Mouse (Mus musculus) ovary, postnatal 10 days (tissue): Measurements from ENCODE around the gene Hnrnpr.

Experiments
- DNase-seq: peaks from one replicate; pipeline ENCODE4 v3.0.0; 2022; ENCODE audit warnings: low spot score

The Hnrnpr gene

DNA sequence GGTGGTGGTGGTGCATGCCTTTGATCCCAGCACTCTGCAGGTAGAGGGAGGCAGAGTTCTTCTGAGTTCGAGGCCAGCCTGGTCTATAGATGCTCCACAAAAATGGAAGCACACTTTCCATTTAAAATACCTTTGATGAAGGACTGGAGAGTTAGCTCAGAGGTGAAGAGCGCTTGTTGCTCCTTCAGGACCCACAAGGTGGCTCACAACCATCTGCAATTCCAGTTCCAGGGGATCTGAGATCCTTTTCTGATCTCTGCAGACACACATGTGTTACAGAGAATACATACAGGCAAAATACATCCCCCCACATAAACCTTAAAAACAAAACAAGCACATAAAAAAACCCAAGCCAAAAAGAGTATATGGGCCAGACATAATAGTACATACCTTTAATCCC is 2.4 kb upstream of the Hnrnpr start:
- DNase-seq, result no peak

DNA sequence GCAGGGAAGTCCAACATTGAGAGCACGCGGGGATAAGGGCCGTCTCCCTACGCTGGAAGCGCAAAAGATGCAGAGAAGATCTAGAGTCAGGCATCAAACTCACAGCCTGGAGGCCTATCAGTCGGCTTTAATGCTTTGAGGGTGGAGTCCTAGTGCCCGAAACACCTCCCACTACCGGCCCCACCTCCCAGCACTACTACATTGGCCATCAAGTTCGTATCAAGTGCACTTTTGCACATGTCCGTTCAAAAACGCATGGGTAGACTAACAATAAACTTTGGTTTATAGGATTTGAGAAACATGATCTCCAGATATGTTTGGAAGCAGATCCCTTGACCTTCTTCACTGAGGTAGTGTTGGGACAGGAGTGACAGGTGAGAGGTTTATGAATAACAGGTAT is 962 bp upstream of the Hnrnpr start:
- DNase-seq, result peak; percentile 15

DNA sequence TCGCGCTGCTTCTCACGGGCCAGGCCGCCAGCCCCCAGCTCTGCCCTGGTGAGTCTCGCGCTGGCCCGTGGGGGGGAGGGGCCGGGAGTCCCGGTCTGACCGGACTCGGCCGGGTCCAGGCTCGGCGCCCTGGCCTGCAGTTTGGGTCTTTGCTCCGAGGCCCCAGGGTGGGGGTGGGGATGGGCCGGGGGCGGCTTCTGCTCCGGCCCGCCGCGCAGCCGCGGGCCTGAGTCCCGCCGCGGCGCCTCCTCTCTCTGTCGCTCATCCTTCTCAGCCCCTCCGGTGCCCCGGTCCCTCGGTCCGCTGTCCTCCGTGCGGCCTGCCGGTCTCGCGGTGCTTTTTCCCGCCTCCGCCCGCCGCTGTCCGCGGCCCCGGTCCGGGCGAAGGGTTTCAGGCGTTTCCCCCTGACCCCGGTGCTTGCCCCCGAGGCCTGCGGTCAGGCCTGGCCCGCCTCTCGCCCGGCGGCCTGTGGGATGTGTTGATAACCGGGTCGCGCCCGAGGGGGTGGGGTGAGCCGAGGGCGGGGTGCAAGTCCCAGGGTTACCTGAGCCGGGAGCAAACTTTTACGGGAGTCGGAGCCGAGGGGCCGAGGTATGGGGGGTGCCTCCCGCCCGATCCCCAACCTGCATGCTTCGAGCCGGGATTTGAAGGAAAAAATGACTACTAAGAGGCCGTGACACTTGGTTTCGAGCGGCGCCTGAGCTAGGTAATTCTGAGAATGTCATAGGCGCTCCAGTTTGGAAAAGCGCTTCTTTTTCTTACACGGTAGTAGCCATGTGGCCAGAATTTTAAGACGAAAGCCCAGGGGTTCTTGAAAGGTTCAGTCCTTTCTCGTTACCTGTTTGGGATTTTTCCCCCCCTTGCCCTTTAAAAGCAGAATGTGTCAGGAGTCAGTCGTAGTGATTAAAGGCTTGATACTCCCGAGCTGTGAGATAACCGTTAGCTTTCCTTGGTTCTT is 579 bp downstream of the Hnrnpr start:
- DNase-seq, result peak; percentile 18

DNA sequence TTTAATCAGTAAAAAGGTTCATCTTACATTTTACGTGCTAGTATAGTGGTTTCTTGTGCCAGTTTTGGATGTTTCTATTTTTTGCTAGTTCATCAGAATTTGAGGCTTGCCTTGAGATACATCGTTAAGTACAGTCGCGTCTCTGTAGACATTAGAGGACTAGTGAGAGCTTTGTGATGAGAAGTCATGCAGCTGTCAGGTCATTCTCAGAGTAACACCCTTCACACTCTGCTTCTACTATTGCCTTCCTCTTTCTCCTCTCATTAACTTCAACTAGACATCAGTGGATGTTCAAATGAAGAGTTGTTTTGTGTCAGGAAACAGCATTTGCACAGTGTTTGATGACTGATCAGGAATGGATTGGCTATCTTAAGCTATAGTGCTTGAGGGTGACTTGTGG is 1.9 kb downstream of the Hnrnpr start:
- DNase-seq, result no peak

DNA sequence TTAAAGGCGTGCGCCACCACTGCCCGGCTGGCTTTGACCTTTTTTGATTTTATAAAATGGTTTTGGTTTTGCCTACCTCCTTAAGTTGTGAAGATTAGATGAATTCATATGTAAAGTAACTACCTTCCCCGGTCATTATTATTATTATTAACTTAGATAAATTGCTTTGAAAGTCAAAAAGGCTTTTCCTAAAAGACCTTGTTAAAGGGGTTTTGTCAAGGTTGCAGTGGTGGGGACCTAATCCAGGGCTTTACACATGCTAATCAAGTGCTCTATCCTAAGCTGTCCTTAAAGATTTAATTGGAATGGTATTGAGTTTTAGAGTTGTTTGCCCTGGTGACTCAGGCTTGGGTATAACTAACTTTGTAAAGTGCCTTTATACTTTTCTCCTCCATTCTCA is 6.9 kb downstream of the Hnrnpr start:
- no peak for DNase-seq

DNA sequence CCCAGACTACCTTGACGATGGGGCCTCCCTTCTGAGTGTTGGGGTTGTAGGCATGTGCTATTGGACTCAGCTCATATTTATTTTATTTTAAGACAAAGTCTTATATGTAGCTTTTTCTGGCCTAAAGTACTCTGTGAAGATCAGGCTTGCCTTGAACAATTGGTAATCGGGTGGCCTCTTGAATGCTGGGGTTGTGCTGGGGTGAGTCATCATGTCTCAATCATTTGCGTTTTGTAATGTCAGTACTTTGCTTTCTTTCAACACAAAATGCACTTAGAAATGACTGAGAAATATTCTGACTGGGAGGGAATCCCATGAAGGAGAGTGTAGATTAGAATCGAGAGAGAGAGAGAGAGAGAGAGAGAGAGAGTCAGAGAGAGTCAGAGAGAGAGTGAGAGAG is 9.3 kb downstream of the Hnrnpr start:
- no peak for DNase-seq

DNA sequence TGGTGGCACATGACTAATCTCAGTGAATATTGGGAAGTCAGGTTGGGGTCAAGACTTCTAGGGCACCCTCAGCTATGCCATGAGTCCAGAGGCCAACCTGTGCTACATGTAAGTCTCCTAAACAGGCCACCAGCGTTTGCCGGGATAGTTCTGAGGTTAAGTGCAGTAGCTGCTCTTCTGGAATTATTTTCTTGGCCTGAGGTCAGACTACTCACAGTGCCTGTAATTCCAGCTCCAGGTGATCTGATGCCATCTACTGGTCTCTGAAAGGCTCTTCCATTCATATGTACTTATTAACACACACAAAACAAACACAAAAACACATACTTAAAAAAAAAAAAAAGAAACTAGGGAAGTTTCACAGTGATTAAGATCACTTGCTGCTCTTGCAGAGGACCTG is 13.5 kb downstream of the Hnrnpr start:
- no peak for DNase-seq

DNA sequence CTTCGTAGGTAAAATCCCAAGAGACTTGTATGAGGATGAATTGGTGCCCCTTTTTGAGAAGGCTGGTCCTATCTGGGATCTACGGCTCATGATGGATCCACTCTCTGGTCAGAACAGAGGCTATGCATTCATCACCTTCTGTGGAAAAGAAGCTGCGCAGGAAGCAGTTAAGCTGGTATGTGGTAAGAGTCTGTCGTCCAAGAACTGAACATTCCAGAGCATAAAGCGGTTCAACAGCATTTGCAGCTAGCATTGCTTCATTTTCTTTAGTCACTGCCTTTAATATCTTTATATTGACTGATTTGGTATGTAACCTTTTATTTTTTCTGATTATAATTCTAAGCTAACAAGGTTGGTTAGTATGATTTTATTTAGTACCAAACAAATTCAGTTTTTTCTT is 16.5 kb downstream of the Hnrnpr start:
- no peak for DNase-seq

DNA sequence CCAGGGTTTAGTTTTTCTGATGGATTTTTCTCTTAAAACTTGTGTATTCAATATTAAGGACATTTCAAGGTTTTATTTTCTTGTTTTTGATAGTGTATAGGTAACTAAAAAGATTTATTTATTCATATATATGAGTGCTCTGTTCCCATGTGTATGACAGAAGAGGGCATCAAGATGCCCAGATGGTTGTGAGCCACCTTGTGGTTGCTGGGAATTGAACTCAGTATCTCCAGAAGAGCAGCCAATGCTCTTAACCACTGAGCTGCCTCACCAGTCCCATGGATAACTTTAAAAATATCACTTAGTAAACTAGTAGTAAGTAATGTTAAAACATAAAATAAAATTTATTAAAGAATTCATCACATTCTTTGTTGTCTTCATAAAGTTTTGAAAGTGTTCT is 17.4 kb downstream of the Hnrnpr start:
- no peak for DNase-seq

DNA sequence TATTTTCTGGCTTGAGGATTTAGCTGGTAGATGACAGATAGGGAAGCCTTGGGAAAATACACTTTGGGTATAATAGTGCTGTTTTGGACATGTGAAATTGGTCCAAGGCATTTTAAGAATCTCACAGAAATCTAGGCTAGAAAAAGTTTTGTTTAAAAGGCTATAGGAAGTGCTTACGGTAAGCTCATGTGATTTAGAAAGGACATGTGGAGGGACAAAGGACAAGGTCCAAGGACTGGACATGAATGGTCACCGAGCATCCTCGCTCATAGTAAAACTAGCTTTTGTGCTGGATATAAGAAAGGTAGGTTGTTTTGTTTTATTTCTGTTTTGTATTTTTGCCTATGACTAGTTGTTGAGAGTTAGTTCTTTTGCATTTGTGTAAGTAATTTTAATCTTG is 21.0 kb downstream of the Hnrnpr start:
- no peak for DNase-seq

DNA sequence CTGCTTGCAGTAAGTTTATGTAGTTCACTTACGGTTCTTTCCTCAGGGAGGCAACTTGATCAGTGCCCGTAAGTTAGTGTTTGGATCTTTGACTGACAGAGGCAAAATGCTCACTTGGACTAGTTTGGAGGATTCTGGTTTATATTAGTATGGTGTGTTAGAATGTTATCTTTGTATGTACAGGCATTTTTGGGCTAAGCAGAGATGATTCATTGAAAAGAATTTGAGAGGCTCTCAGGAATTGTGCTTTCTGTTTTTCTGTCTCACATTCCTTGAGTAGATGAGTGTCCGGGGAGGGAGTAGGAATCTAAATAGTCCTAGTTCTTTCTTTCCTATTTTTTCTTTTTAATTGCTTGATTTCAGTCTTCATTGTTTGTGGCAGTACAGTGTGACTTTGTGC is 22.4 kb downstream of the Hnrnpr start:
- no peak for DNase-seq

DNA sequence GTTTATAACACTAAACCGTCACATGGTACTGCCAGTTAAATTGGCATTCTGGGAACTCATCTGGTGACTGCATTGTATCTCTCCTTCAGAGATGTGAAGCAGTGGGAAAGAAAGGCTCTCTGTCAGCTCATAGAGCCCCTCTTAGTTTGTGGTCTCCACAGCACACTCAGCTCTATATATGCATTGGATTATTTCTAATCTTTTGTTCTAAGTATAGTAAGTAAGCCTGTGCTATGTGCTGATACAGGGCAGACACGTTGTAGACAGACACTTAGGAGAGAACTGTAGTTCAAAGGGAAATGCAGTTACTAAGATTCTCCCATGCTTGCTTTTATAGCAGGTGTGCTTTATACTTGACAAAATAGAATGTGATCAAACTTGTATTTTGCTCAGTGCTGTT is 24.3 kb downstream of the Hnrnpr start:
- no peak for DNase-seq

DNA sequence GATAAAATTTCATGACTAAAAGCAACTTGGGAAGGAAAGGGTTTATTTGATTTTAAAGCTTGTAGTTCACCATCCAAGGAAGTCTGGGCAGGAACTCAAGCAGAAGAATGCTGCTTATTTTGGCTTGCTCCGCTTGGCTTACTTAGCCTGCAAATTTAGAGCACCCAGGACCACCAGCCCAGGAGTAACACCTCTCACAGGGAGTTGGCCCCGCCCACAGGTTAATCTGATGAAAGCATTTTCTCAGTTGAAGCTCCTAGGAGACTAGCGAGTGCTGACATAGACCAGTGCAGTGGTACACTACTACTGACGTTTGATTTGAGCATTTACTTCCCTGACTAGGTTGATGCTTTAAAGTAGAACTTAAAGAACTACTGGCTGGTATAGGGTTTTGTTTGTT is 26.4 kb downstream of the Hnrnpr start:
- DNase-seq, result no peak

DNA sequence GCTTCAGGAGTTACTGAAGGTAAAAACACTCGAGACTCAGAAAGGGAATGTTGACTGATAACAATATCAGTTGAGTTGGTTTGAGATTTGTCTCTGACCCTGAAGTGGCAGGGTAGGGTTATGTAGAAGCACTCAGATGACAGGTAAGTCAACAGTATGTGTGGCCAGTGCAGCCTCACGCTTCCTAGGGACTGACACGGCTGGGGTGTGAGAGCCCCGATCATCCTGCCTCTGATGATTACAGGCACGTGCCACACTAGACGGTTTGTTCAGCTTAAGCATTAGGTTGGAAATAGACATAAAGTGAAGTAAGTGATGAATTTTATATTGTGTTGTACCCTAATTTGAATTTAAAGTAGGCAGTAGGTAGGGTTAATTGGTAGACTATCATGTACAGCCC is 38.9 kb downstream of the Hnrnpr start:
- DNase-seq, result no peak

DNA sequence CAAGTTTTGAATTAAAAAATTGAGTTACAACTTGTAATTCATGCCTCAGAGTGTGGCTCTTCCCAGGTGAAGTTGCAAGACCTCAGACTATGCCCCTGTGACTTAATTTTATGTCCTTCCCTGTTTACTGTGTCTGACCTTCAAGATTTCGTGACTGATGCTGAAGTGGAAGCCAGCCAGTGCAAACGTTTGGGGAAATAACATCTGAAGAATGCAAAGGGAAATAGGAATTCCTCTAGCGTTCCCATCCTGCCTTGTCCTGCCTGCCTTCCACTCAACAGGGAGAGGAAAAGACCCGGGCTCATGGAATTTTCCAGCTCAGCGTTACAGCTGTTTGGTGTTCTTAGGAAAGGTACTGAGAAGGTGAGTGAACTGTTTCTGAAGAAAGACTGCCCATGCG is 46.3 kb downstream of the Hnrnpr start:
- no peak for DNase-seq

DNA sequence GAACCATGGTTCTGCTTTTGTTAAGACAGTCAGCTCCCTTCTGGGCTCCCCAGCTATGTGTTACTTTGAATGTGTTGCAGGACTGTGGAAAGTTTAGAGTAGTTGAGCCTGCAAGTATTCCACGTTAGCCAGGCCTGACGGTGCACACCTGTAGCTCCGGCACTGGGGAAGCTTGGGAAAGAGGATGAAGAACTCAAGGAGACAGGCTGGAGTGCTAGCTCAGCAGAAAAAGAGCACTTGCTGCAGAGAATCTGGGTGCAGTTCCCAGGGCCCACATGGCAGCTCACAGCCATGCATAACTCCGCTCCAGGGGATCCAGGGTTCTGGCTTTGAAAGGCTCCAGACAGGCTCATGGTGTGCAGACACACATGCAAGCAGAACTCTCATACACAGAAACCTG is 46.7 kb downstream of the Hnrnpr start:
- no peak for DNase-seq

DNA sequence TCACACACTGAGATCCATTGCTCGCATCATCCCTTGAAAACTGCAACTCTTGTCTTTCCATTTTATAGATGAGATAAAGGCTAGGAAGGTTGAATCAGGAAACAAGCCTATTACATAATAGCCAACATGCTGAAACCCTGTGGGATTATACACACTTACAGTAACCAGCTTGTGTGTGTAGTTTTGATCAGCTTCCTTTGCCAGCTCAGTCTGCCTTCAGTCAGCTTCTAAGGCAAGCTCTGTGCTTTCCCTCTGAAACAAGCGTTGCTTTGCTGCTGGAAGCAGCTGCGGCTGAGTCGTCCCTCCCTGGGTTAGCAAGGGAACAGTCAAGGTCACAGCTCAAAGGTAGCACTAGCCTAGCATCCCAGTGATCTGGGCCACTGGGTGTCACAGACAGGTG is 57.1 kb downstream of the Hnrnpr start:
- no peak for DNase-seq

DNA sequence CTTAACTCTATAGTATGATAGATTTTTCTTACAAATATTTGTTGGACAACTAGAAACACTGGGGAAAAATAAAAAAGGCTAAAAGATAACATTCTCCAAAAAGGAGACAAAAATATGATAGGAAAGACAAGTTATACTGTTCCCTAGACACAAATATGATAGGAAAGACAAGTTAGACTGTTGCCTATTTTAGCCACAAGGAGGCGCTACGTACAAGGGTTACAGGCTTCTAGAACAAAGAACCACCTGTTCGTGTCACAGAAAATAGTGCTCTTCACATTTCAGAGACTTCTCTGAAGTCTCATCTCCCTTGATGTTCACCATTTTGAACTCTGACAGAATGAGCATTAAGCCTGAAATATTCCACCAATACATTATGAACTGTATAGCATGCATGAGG is 59.0 kb downstream of the Hnrnpr start:
- no peak for DNase-seq

DNA sequence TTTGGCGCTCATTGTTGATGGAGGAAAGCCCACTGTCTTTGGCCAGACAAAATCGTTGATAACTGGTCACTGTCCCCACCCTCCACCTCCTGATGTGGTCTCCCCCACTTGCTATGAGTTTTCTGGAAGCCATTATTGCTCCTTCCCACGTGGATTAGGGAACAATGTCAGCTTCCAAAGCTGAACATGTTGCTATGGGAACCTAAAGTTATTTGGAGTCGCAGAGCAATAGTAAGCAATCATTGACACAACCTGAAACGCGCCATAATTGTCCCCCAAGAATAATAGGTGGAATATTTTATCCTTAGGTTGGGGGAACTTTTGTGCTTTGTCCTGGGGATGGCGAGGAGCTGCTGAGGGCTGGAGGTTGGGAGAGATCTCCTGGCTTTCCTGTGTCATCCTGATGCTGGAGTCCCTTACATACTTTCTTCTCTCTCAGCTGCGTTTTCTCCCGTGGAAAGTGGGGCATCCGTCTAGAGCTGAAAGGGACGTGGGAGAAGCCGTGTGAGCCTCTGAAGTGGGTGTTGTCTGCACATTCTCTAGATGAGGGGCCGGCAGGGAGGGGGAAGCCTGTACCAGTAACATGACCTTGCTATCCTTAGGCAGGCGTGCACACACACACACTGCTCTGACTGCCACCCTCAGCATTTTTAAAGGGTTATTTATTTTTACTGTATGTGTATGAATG is 62.9 kb downstream of the Hnrnpr start:
- no peak for DNase-seq

DNA sequence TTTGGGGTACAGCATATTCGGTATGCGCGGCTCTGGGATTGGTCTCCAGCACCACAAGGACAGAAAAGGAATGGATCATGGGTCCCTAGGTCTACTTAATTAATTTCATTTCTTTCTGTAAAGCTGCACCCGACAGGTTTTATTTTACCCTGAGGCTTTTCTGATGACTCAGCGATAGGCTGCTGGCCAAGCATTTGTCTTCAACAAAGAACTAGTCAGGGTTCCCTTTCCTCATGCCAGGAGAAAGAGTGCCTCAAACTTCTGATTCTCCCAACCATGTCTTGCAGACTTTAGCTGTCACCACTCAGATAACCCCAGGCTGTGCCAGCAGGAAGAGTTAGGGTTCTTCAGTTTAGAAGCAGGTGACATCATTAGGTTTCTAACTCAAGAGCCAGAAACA is 66.3 kb downstream of the Hnrnpr start:
- no peak for DNase-seq

DNA sequence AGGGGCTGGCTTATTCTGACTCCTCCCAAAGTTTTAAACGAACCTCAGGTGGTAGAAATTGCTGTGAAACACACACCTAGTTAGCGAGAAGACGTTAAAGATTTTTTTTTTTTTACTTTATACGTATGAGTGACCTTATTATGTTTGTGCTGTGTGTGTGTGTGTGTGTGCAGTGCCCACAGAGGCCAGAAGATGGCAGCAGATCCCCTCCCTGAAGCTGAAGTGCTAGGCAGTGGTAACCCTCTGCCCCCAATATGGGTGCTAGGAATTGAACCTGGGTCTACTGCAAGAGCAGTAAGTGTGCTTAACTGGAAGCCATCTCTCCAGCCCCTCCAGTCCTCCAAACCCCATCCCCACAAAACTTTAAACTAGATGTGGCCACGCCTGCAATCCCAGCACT is 72.3 kb downstream of the Hnrnpr start:
- DNase-seq, result no peak

DNA sequence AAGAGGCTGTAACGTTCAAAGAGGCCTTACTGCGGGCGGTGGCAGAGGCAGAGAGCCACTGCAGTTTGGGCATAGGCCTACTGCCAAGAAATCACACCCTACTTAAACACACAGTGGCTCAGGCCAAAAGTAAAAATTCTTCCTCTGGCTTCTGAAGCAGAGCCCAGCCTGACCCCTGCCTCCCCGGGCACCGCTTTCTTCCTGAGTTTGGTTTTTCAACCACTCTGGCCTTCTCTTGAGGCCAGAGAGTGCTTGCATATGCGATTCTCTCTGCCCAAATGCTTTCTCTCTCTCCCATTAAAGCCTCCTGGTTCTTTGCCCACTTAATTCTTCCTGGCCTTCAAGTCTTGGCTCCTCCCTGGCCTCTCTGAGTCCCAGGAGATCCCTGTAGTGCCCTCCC is 73.1 kb downstream of the Hnrnpr start:
- DNase-seq, result no peak

DNA sequence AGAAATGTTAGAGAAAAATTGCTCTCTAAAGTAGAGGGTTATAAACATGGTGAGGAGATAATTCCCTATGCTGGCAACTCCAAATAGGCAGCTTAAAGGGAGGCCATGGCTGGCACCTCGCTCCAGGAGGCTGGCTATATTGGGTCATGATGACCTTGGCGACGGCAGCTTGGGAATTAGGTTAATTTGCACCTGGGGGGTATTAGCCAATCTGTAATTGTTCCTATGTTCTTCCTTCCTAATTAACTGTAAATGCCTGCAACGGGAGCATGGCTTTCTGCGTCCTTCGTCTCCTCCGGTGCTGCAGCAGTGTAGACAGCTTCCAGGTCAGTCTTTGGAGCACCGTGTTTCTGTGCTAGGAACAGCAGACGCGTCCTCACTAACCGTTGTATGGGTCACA is 76.5 kb downstream of the Hnrnpr start:
- no peak for DNase-seq

DNA sequence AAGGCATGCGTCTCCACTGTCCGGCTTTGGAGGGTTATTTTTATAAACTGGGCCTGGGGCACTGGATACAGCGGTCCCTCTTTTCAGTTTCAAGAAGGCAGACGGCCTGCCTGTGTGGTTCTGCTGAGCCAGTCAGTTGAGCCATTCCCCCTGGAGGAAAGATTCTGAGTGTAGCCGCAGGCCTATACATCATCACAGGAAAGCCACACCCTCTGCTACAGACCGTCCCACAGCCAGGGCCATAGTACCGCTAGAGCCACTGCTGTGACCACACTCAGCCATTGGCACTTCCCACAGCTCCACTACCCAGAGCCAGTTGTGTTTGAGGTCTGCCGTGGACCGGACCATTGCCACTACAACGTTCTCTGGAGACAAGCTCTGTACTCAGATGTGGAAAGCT is 91.1 kb downstream of the Hnrnpr start:
- no peak for DNase-seq
